Mouse (Mus musculus): ENCODE measurements at regions not wholly inside any gene's neighbourhood (a gene's known extent, or its start where the extent isn't known, plus 50 kb on each side); places are given as distances from the start of the nearest gene placed in this dataset.

DNA sequence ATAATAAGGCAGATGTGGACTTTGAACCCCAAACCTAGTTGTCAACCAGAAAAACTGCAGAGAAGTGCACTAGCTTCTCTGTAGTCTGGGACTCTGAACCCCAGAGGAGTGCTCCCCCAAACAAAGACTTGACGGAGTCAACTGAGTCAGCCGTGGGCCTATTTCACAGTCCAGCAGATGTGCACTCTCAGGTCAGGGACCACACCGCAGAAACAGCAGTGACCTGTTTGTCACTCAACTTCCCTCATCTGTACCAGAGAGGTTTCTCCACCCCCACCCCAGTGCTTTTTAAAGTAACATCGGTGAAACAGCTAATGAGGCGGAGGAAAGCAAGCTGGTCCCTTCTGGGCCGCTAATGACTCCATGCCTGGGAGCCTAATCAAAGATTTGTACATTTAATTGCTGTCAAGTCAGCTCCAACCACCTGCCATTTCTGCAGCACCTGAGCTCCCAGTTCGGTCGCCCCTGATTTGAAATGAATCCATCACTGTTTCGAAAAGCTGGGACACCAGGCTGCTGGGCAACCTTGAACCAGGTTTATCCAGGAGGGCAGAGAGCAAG is 276.5 kb downstream of the Cog6 start:
- TF ChIP-seq CTCF (IDR thresholded peaks at IDR 0.05; ENCODE audit: low read depth) (no peak), EP300 (IDR thresholded peaks at IDR 0.05; ENCODE audit: low read depth) (no peak)
